Mouse (Mus musculus) testis, adult 10 weeks (tissue): ENCODE data around the gene Snn. TPM values are rescaled to one million over a fixed set of nuclear protein-coding genes. Genes with fewer than 3 reads are reported as not detected.

Experiments used
- polyA plus RNA-seq: library from polyadenylated mRNA; stranded (reverse); fragments of 350-450 nt; fragmentation: Illumina TruSeq; extraction: RNeasy Lipid Tissue Mini Kit (QIAGEN cat#74804); gene quantifications from one replicate; pipeline ENCODE4 v1.2.3, GENCODE M21; 2014; ENCODE audit warnings: low read depth, low replicate concordance

Snn gene
- polyA plus RNA-seq: 5.4 TPM

GRCm38 (mm10) chr16:11060645-11061044 is at the start of gene Snn:
Gene Snn (plus strand): TSS chr16:11060945.

DNA sequence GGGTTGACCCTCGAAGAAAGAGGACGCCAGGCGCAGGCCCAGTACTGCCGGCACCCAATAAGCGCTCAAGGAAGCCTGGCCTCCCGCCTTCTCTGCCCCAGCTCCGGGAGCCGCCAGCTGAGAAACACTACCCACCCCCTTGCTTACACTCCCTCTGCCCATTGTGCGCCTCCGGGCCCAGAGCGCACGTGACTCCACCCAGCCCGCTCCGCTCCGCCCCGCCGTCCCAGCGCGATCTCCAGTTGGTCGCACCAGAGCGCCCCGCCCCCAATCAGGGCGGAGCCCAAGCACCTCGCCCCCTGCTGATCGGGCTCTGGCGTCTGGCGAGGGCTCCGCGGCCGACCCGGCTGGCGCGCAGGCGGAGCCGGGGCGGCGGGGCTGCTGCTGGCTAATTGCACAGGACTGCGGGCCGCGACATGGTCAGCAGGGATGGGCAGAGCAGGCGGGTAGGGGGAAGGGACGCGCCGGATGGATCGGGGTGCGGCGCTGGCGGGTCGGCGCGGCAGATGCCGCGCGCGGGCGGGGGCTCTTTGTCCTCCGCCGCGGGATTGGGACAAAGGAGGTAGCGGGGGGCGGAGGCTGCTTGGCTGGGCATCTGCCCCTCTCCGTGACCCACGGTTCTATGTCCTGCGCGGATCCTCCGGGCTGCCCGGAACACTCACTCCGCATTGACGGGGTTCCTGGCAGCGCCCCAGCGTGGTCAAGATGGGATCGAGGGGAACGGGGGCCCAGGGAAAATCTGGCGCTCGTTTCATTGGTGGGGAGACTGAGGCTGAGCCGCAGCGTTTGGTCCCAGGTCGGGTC is 5.5 kb downstream of the Snn start, which contains the start of gene Litaf:
TSS of gene Litaf (minus strand) at position 129 of the 804 bp plus-strand sequence.

Other genes with a start within 250 kb of the Snn start
- not detected for gene Gm11172, start 248.0 kb upstream of the Snn start, polyA plus RNA-seq
- 0.62 TPM for gene Rmi2, start 225.9 kb upstream of the Snn start, polyA plus RNA-seq
- gene Litaf, start 5.2 kb downstream of the Snn start, polyA plus RNA-seq: 11.7 TPM
- 9.1 TPM for gene Txndc11, start 73.7 kb downstream of the Snn start, polyA plus RNA-seq
- 167 TPM for gene Zc3h7a, start 115.4 kb downstream of the Snn start, polyA plus RNA-seq
- 109 TPM for gene Rsl1d1, start 142.4 kb downstream of the Snn start, polyA plus RNA-seq
- gene Gspt1, start 193.4 kb downstream of the Snn start, polyA plus RNA-seq: 257 TPM